Mouse (Mus musculus) G1E (cell line): ENCODE measurements around the gene Itfg1.
"Not testable (repeated sequence)": the region's sequence is repeated elsewhere in the genome, so short reads cannot be mapped to it uniquely, and the experiment has no call there.

ENCODE experiments used
- CTCF ChIP-seq: IDR thresholded peaks from 2 replicates; pipeline ENCODE4 v1.5.1; 2012; ENCODE audit warnings: low read depth, low read length, inconsistent platforms, mixed read lengths
- GATA1 ChIP-seq: IDR thresholded peaks from 2 replicates; pipeline ENCODE4 v1.6.1; 2012; ENCODE audit warnings: borderline replicate concordance, low read length, inconsistent platforms, mixed read lengths

DNA sequence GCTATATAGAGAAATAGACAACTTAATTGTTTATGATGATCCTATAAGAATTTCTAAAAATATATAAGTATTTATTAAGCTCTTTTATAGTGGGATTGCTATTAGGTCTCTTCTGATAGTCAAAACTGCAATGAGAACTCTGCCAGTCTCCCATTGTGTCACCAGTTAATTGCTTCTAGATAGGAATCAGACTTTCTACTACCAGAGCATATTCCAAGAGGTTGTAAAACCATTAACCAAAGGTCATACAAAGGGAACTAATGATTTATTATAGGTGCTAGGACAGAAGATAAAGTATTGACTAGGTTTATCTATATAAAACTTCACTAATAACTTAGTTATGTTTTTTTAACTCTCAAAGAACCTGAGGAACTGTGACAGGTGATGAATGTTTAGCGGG, 44.3 kb downstream of the Itfg1 start:
- not testable (repeated sequence) for TF ChIP-seq CTCF, GATA1
